35 mouse cellular contexts compared by ENCODE assay signal in genomic region chr5:31257616-31258015, GRCm38 (mm10). TPM values are rescaled to one million over a fixed set of nuclear protein-coding genes. Genes with fewer than 3 reads are reported as not detected.
"Had no signal": no experiment of that assay in that cellular context is flagged by ENCODE, and none has a peak within 500 bp of the region (broad histone marks: within the 10 kb centered on the region; RNA-seq: fewer than 3 reads in every experiment).

No protein-coding gene starts in this region.

- H3K36me3 ChIP-seq: liver, embryonic 15.5 days had no signal

- H3K27me3 ChIP-seq: heart, embryonic 13.5 days; heart, embryonic 15.5 days; hindbrain, embryonic 13.5 days; hindbrain, embryonic 15.5 days; kidney, embryonic 15.5 days; limb, embryonic 12.5 days; liver, embryonic 13.5 days; liver, embryonic 15.5 days had no signal

- H3K27ac ChIP-seq: heart, embryonic 13.5 days; heart, embryonic 15.5 days; hindbrain, embryonic 13.5 days; hindbrain, embryonic 15.5 days; hindbrain, postnatal 0 days; kidney, embryonic 15.5 days; kidney, postnatal 0 days; limb, embryonic 12.5 days; liver, embryonic 13.5 days; liver, embryonic 15.5 days had no signal

- H3K4me2 ChIP-seq: heart, embryonic 13.5 days; heart, embryonic 15.5 days; hindbrain, embryonic 13.5 days; hindbrain, embryonic 15.5 days; kidney, embryonic 15.5 days; limb, embryonic 12.5 days; liver, embryonic 11.5 days; liver, embryonic 13.5 days; liver, embryonic 15.5 days had no signal

- DNase-seq: gastrocnemius, postnatal 10 days; gastrocnemius, postnatal 25 days; heart, postnatal 36 days; kidney, adult 11 months; kidney, adult 2 months; kidney, adult 9 months; kidney, postnatal 14 days; kidney, postnatal 36 days; layer of hippocampus, adult 9-11 months; layer of hippocampus, postnatal 36 days; left cerebral cortex, postnatal 4 days; liver; liver, embryonic 13.5 days; liver, postnatal 0 days had no signal

- H3K4me3 ChIP-seq: heart, embryonic 13.5 days; heart, embryonic 15.5 days; hindbrain, embryonic 13.5 days; hindbrain, embryonic 15.5 days; kidney, embryonic 15.5 days; limb, embryonic 12.5 days; liver, embryonic 13.5 days; liver, embryonic 15.5 days had no signal

- H3K9me3 ChIP-seq: heart, embryonic 13.5 days; heart, embryonic 15.5 days; hindbrain, embryonic 13.5 days; hindbrain, embryonic 15.5 days; kidney, embryonic 15.5 days; limb, embryonic 12.5 days; liver, embryonic 13.5 days; liver, embryonic 15.5 days had no signal

- ATAC-seq: hindbrain, postnatal 0 days; intestine, embryonic 16.5 days; liver, postnatal 0 days had no signal

- H3K4me1 ChIP-seq: hindbrain, embryonic 13.5 days; hindbrain, embryonic 15.5 days had no signal

- H3K9ac ChIP-seq: heart, embryonic 13.5 days; heart, embryonic 15.5 days; hindbrain, embryonic 13.5 days; hindbrain, embryonic 15.5 days; kidney, embryonic 15.5 days; limb, embryonic 12.5 days; liver, embryonic 13.5 days; liver, embryonic 15.5 days; liver, postnatal 0 days had no signal

RNA-seq across cellular contexts. Expression of gene Gm9970, which starts 16.6 kb away (rescaled TPM):
- total RNA-seq: gastrocnemius, adult 18-20 months; gastrocnemius, postnatal 10 days; gastrocnemius, postnatal 25 days; heart, adult 18-20 months; heart, postnatal 14 days; heart, postnatal 36 days; hematopoietic stem cell, adult 5-6 weeks; layer of hippocampus, adult 18-20 months; layer of hippocampus, postnatal 14 days; layer of hippocampus, postnatal 36 days; left cerebral cortex, adult 18-20 months; left cerebral cortex, postnatal 10 days; left cerebral cortex, postnatal 25 days; left cerebral cortex, postnatal 4 days had no signal
- polyA plus RNA-seq: hindbrain, embryonic 13.5 days; large intestine, adult 2 months; liver, embryonic 11.5 days; liver, embryonic 13.5 days; liver, embryonic 15.5 days had no signal
